Mouse (Mus musculus) heart, postnatal 0 days (tissue): ENCODE data around the gene Rpl36al.

Source experiments
- CTCF ChIP-seq: IDR thresholded peaks from 2 replicates; pipeline ENCODE4 v1.5.1; 2016; ENCODE audit warnings: antibody characterized with exemption, control low read depth, low read depth
- EP300 ChIP-seq: IDR thresholded peaks from 2 replicates; pipeline ENCODE4 v1.6.1; 2016; ENCODE audit warnings: antibody characterized with exemption, low read depth

DNA sequence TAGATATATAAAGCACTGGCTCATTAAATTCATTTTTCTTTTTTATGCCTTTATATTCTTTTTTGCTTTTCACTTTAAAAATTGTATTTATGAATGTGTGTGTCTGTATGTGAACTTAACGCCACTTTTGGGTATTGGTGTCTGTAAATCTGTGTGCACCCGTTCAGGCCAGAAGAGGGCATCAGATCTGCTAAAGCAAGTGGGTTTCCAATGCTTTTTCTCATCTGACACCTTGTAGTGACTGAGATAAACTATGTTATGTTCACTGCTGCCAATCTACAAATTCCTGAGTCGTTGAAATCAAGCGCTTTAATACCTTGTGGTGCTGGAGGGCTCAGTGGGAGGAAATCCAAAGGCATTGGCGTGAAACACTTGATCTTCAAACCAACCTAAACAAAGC lies 27.2 kb upstream of the Rpl36al start:
- TF ChIP-seq CTCF, result peak; percentile 54
- TF ChIP-seq EP300, result no peak
